Mouse (Mus musculus): ENCODE measurements around the gene Ak9. TPM values are rescaled to one million over a fixed set of nuclear protein-coding genes. Genes with fewer than 3 reads are reported as not detected.

Gene Ak9
- polyA plus RNA-seq, 1 experiment, result not detected

GRCm38 (mm10) chr10:41420496-41421200, 116.9 kb downstream of the Ak9 start:
- Histone ChIP-seq H3ac (ENCODE audit: control insufficient read depth, insufficient read length) (no peak overlapping the region), H3K4me2 (ENCODE audit: low read depth) (no peak overlapping the region), H3K79me2 (ENCODE audit: control insufficient read depth, insufficient read depth) (no peaks in the 10 kb centered on the region)

DNA sequence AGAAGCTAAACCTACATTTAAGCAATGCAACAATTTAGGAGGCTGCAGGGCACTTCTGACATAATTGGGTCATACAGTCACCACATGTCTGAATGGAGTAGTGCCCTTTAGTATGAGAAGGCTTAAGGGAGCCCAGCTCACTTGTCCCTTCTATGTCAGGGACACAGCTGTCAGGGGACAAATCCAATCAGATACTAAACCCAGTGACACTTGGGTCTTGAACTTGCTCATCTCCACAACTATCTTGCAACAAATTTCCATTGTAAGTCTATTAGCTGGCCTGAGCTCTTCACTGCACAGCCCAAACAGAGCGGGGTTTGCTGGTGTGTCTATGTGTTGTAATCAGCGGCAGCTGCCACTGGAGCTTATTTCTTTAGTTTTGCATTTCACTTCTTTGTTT, 119.9 kb downstream of the Ak9 start:
- H3K4me2 ChIP-seq (ENCODE audit: low read depth), result no peak overlapping the region
- H3K4me3 ChIP-seq, result no peak overlapping the region
- H3K36me3 ChIP-seq (ENCODE audit: control insufficient read depth, insufficient read depth), result no peaks in the 10 kb centered on the region
- H3K27me3 ChIP-seq (ENCODE audit: control insufficient read depth, insufficient read depth, insufficient read length), result peaks cover 29% of the 10 kb centered on the region
- TF ChIP-seq SRF (IDR thresholded peaks at IDR 0.05; ENCODE audit: control insufficient read depth, insufficient read length, low read depth), result no peak
- no peak for TF ChIP-seq TCF3 (IDR thresholded peaks at IDR 0.05; ENCODE audit: insufficient read length, low read depth)
- no peak for TF ChIP-seq TCF12 (IDR thresholded peaks at IDR 0.05; ENCODE audit: insufficient read depth, poor library complexity, severe bottlenecking)
- no peak for TF ChIP-seq REST (IDR thresholded peaks at IDR 0.05; ENCODE audit: insufficient read depth, insufficient read length)
- TF ChIP-seq MAX (IDR thresholded peaks at IDR 0.05; ENCODE audit: low read depth), result no peak
- no peak for TF ChIP-seq USF1 (IDR thresholded peaks at IDR 0.05; ENCODE audit: low read depth)
- no peak for TF ChIP-seq POLR2A (IDR thresholded peaks at IDR 0.05; ENCODE audit: insufficient read length, low read depth)
- TF ChIP-seq MYOG (IDR thresholded peaks at IDR 0.05; ENCODE audit: control insufficient read depth in 1 of 3, insufficient read depth in 1 of 3, insufficient read length in 2 of 3, low read depth in 2 of 3), result no peak
- TF ChIP-seq POLR2AphosphoS2 (IDR thresholded peaks at IDR 0.05; ENCODE audit: insufficient read length, low read depth), result no peak
- no peak for TF ChIP-seq CEBPB (IDR thresholded peaks at IDR 0.05; ENCODE audit: insufficient read depth, poor library complexity, severe bottlenecking)
- no peak for TF ChIP-seq MYOD1 (IDR thresholded peaks at IDR 0.05; ENCODE audit: control insufficient read depth in 1 of 3, insufficient read length in 2 of 3, low read depth in 2 of 3)
- no peak for TF ChIP-seq E2F4 (IDR thresholded peaks at IDR 0.05; ENCODE audit: insufficient read depth)
- H3ac ChIP-seq (ENCODE audit: control insufficient read depth, insufficient read length), result no peak overlapping the region
- H3K79me2 ChIP-seq (ENCODE audit: control insufficient read depth, insufficient read depth), result no peaks in the 10 kb centered on the region

More at GRCm38 (mm10) chr10:41420496-41421200, 116.9 kb downstream of the Ak9 start:
- TF ChIP-seq SRF (IDR thresholded peaks at IDR 0.05; ENCODE audit: control insufficient read depth, insufficient read length, low read depth) (no peak), POLR2A (IDR thresholded peaks at IDR 0.05; ENCODE audit: insufficient read length, low read depth) (no peak), POLR2AphosphoS2 (IDR thresholded peaks at IDR 0.05; ENCODE audit: insufficient read length, low read depth) (no peak), TCF12 (IDR thresholded peaks at IDR 0.05; ENCODE audit: insufficient read depth, poor library complexity, severe bottlenecking) (no peak)
- peaks cover 16% of the 10 kb centered on the region for H3K27me3 ChIP-seq (ENCODE audit: control insufficient read depth, insufficient read depth, insufficient read length)
- no peaks in the 10 kb centered on the region for H3K36me3 ChIP-seq (ENCODE audit: control insufficient read depth, insufficient read depth)
- H3K4me3 ChIP-seq, result no peak overlapping the region

DNA sequence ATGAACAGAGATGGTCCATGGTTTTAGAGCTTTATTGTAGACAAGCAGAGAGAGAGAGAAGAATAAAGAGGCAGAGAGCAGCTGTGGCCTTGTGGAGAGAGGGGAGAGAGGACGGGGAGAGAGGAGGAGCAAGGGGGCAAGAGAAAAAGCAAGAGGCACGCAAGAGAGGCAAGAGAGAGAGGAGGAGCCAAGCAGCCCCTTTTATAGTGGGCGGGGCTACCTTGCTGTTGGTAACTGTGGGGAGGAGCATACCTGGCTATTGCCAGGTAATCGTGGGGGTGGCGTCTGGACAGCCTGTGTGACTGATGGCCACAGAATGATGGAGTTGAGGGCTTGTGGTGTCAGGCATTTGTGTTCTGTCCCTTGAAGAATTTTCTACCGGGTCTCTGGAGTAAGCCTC, 122.6 kb downstream of the Ak9 start:
- Histone ChIP-seq H3K4me3 (no peak overlapping the region), H3K36me3 (ENCODE audit: control insufficient read depth, insufficient read depth) (no peaks in the 10 kb centered on the region), H3K79me2 (ENCODE audit: control insufficient read depth, insufficient read depth) (no peaks in the 10 kb centered on the region), H3ac (ENCODE audit: control insufficient read depth, insufficient read length) (no peak overlapping the region), H3K4me2 (ENCODE audit: low read depth) (no peak overlapping the region), H3K27me3 (ENCODE audit: control insufficient read depth, insufficient read depth, insufficient read length) (peaks cover 17% of the 10 kb centered on the region)
- TF ChIP-seq REST (IDR thresholded peaks at IDR 0.05; ENCODE audit: insufficient read depth, insufficient read length), result no peak
- no peak for TF ChIP-seq USF1 (IDR thresholded peaks at IDR 0.05; ENCODE audit: low read depth)
- TF ChIP-seq E2F4 (IDR thresholded peaks at IDR 0.05; ENCODE audit: insufficient read depth), result no peak
- TF ChIP-seq MYOG (IDR thresholded peaks at IDR 0.05; ENCODE audit: control insufficient read depth in 1 of 3, insufficient read depth in 1 of 3, insufficient read length in 2 of 3, low read depth in 2 of 3), result no peak
- TF ChIP-seq POLR2A (IDR thresholded peaks at IDR 0.05; ENCODE audit: insufficient read length, low read depth), result no peak

GRCm38 (mm10) chr10:41434624-41435023, 130.8 kb downstream of the Ak9 start:
- TF ChIP-seq REST (IDR thresholded peaks at IDR 0.05; ENCODE audit: insufficient read depth, insufficient read length), result no peak
- TF ChIP-seq TCF3 (IDR thresholded peaks at IDR 0.05; ENCODE audit: insufficient read length, low read depth), result no peak
- TF ChIP-seq E2F4 (IDR thresholded peaks at IDR 0.05; ENCODE audit: insufficient read depth), result no peak
- TF ChIP-seq POLR2A (IDR thresholded peaks at IDR 0.05; ENCODE audit: insufficient read length, low read depth), result no peak
- no peak for TF ChIP-seq TCF12 (IDR thresholded peaks at IDR 0.05; ENCODE audit: insufficient read depth, poor library complexity, severe bottlenecking)
- no peak for TF ChIP-seq POLR2AphosphoS2 (IDR thresholded peaks at IDR 0.05; ENCODE audit: insufficient read length, low read depth)
- no peak for TF ChIP-seq MYOD1 (IDR thresholded peaks at IDR 0.05; ENCODE audit: control insufficient read depth in 1 of 3, insufficient read length in 2 of 3, low read depth in 2 of 3)
- no peak for TF ChIP-seq USF1 (IDR thresholded peaks at IDR 0.05; ENCODE audit: low read depth)
- TF ChIP-seq SRF (IDR thresholded peaks at IDR 0.05; ENCODE audit: control insufficient read depth, insufficient read length, low read depth), result no peak
- no peak for TF ChIP-seq MYOG (IDR thresholded peaks at IDR 0.05; ENCODE audit: control insufficient read depth in 1 of 3, insufficient read depth in 1 of 3, insufficient read length in 2 of 3, low read depth in 2 of 3)
- TF ChIP-seq MAX (IDR thresholded peaks at IDR 0.05; ENCODE audit: low read depth), result no peak
- no peak for TF ChIP-seq CEBPB (IDR thresholded peaks at IDR 0.05; ENCODE audit: insufficient read depth, poor library complexity, severe bottlenecking)
- Histone ChIP-seq H3K4me2 (ENCODE audit: low read depth) (no peak overlapping the region), H3K4me3 (no peak overlapping the region), H3ac (ENCODE audit: control insufficient read depth, insufficient read length) (no peak overlapping the region), H3K27me3 (ENCODE audit: control insufficient read depth, insufficient read depth, insufficient read length) (peaks cover 4% of the 10 kb centered on the region), H3K36me3 (ENCODE audit: control insufficient read depth, insufficient read depth) (no peaks in the 10 kb centered on the region), H3K79me2 (ENCODE audit: control insufficient read depth, insufficient read depth) (no peaks in the 10 kb centered on the region)

- Histone ChIP-seq H3K4me3 (no peak overlapping the region), H3K27me3 (ENCODE audit: control insufficient read depth, insufficient read depth, insufficient read length) (peaks cover 4% of the 10 kb centered on the region), H3ac (ENCODE audit: control insufficient read depth, insufficient read length) (no peak overlapping the region), H3K79me2 (ENCODE audit: control insufficient read depth, insufficient read depth) (no peaks in the 10 kb centered on the region), H3K4me2 (ENCODE audit: low read depth) (no peak overlapping the region), H3K36me3 (ENCODE audit: control insufficient read depth, insufficient read depth) (no peaks in the 10 kb centered on the region)
- TF ChIP-seq CEBPB (IDR thresholded peaks at IDR 0.05; ENCODE audit: insufficient read depth, poor library complexity, severe bottlenecking) (no peak), POLR2AphosphoS2 (IDR thresholded peaks at IDR 0.05; ENCODE audit: insufficient read length, low read depth) (no peak), MYOG (IDR thresholded peaks at IDR 0.05; ENCODE audit: control insufficient read depth in 1 of 3, insufficient read depth in 1 of 3, insufficient read length in 2 of 3, low read depth in 2 of 3) (no peak), SRF (IDR thresholded peaks at IDR 0.05; ENCODE audit: control insufficient read depth, insufficient read length, low read depth) (no peak), MYOD1 (IDR thresholded peaks at IDR 0.05; ENCODE audit: control insufficient read depth in 1 of 3, insufficient read length in 2 of 3, low read depth in 2 of 3) (no peak), E2F4 (IDR thresholded peaks at IDR 0.05; ENCODE audit: insufficient read depth) (no peak), REST (IDR thresholded peaks at IDR 0.05; ENCODE audit: insufficient read depth, insufficient read length) (no peak), TCF3 (IDR thresholded peaks at IDR 0.05; ENCODE audit: insufficient read length, low read depth) (no peak)
Measured at GRCm38 (mm10) chr10:41435141-41435540, 131.4 kb downstream of the Ak9 start.
